Mouse (Mus musculus): ENCODE results near the gene Arhgef33.
A peak's percentile ranks its signal among the peaks of the same experiment; 100 is the strongest.
"Not testable (repeated sequence)": the region's sequence is repeated elsewhere in the genome, so short reads cannot be mapped to it uniquely, and the experiment has no call there.

Gene Arhgef33

GRCm38 (mm10) chr17:80307251-80307650, at the start of gene Arhgef33:
Arhgef33 (plus strand) TSS chr17:80307407.
- DNase-seq (ENCODE audit: low read depth in 2 of 2, low spot score in 2 of 2) = no peak

DNA sequence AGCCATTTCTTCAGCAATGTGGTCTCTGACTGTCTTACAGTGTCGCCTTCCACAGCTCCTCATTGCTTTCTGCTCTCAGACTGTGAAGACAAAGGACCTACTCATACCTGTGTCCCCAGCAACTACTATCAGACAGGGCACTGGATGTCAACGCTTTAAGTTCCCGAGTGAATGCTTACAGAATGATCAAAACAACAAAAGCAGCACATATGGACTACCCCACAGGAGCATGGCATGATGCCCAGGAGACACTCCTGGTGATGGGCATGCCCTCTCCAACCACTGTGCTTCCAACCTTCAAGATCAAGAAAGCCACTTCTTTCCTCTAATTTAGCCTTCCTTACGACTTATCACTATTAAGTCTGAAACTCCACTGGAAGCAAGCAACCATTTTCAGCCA, 40.1 kb upstream of the Arhgef33 start:
- DNase-seq (ENCODE audit: low read depth in 2 of 2, low spot score in 2 of 2) = no peak

- DNase-seq (ENCODE audit: low read depth in 2 of 2, low spot score in 2 of 2) = no peak
Measured at GRCm38 (mm10) chr17:80268151-80268550, 39.1 kb upstream of the Arhgef33 start.

- DNase-seq (ENCODE audit: low read depth in 2 of 2, low spot score in 2 of 2) = not testable (repeated sequence)
Measured at GRCm38 (mm10) chr17:80270622-80271021, 36.6 kb upstream of the Arhgef33 start.

- DNase-seq (ENCODE audit: low read depth in 2 of 2, low spot score in 2 of 2) = no peak
Measured at GRCm38 (mm10) chr17:80278255-80278654, 29.0 kb upstream of the Arhgef33 start.

- no peak for DNase-seq (ENCODE audit: low read depth in 2 of 2, low spot score in 2 of 2)
Measured at GRCm38 (mm10) chr17:80279340-80280070, 27.7 kb upstream of the Arhgef33 start.

DNA sequence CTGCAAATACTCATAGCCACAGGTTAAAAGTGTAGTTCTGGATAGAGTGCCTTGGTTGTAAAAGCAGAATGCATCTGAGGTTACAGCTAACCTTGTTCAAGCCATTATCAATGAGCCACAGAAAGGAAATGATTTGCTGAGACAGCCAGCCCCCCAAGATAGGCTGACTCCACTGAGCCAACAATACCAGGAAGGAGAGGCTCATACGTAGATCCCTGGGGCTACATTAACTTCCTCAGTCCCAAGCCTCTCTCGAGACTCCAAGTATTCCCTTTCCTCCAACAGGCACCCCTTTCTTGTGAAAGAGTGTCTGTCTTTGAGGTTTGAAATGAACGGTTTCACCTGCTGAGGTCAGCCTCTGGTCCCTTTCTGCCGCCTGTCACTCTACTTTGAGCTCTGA, 22.8 kb upstream of the Arhgef33 start:
- no peak for DNase-seq (ENCODE audit: low read depth in 2 of 2, low spot score in 2 of 2)

DNA sequence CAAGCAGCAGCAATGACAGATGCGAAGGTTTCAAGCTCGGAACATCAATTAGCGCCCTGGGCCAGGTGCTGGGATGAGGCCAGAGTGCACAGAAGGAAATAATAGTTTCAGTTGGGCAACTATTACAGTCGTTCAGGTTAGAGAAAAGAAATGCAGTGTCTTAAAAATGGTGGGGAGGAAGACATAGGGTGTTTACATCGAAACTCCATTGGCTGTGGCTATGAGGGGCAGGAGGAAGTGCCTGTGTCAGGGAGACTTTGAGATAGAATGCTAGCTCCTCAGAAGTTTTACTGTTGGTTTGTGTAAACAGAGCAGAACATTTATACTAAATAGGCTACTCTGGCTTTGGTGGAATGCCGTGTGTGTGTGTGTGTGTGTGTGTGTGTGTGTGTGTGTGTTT, 19.2 kb upstream of the Arhgef33 start:
- DNase-seq (ENCODE audit: low read depth in 2 of 2, low spot score in 2 of 2) = no peak

GRCm38 (mm10) chr17:80289280-80290073, 17.7 kb upstream of the Arhgef33 start:
- DNase-seq (ENCODE audit: low read depth in 2 of 2, low spot score in 2 of 2) = no peak

DNA sequence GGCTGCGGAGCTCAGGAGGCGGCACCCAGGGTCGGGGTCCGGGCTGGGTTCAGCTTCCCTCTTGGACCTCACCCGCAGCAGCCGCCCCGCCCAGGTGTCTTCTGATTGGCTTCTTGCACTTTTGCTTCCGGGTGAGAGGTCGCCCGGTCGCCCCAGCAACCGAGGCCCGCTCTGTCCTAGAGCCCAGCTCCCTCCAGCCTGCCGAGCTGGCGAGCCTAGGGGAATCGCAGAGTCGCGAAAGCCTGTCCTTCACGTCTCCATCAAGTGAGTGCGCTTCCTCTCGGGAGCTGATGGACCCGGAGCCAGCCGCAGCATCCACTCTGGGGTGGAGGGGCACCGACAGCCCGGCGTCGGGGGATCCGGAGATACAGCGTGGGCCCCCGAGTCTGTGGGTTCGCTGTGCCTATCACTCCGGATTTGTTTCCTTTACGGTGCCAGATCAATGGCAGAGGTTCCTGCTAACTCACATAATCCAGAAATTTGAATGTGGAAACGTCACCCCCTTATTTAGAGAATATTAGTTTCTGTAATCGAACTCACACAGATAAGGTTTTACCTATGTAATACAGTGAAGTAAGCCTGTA, 17.0 kb upstream of the Arhgef33 start, which contains the start of the genes Morn2 and Dhx57:
Gene Morn2, plus strand, starts transcription at position 130 of the 584 bp plus-strand sequence.
Gene Dhx57, minus strand, starts transcription at position 403 of the 584 bp plus-strand sequence.
- peak; percentile 91 to 92 for DNase-seq (ENCODE audit: low read depth in 2 of 2, low spot score in 2 of 2)

- DNase-seq (ENCODE audit: low read depth in 2 of 2, low spot score in 2 of 2) = peak in 1 of 2 experiments; percentile 53
Measured at GRCm38 (mm10) chr17:80291148-80291547, 16.1 kb upstream of the Arhgef33 start.

DNA sequence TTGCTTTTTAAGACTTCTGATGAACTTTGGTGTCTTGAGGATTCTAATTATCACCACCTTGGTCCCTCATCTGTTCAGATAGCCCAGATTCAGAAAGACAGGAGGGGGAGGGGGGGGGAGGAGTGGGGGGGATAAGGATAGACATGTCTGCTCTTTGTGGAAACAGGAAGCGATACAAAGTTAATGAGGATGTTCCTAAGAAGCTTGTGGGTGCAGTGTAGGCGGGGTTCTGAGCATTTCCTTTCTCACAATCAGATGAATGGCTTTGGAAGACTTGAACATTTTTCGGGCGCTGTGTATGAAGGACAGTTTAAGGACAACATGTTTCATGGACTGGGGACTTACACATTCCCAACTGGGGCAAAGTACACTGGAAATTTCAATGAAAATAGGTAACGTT, 11.9 kb upstream of the Arhgef33 start:
- no peak for DNase-seq (ENCODE audit: low read depth in 2 of 2, low spot score in 2 of 2)

GRCm38 (mm10) chr17:80298844-80299243, 8.4 kb upstream of the Arhgef33 start:
- no peak for DNase-seq (ENCODE audit: low read depth in 2 of 2, low spot score in 2 of 2)

DNA sequence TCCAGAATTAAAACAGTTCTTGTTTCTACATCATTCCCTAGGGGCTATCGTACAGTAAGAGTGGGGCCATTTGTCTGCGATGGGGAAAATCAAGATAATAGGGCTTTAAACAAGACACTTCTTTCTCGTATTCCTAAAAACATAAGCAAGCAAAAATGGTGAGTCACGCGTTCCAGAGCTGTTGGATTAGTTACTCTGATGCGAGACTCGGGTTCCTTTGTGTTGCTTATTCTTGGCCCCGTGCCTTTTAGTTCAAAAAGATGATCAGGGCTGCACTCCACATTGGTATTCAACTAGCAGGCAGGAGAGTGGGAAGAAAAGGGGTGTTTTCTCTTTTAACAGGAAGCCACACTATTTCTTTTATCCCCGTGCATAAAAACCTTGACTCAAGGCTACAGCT, 4.6 kb downstream of the Arhgef33 start:
- no peak for DNase-seq (ENCODE audit: low read depth in 2 of 2, low spot score in 2 of 2)

DNA sequence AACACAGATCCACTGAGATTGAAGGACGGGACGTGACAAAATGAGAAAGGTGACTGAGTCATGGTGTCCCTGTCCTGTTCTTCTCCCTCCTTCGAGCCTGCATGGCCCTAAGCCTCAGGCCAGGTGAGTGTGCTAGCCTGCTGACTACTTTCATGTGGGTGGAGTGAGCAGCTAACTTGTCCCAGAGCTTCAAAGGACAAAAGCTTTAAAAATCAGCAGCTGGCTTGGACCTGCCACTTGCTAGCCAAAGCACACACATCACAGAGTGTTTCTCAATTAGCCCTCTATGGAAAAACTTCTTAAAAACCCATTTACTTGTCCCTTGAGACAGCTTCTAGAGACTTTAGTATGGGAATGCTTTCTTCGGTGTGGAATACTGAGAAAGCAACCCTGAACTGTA, 5.2 kb downstream of the Arhgef33 start:
- DNase-seq (ENCODE audit: low read depth in 2 of 2, low spot score in 2 of 2) = no peak

DNA sequence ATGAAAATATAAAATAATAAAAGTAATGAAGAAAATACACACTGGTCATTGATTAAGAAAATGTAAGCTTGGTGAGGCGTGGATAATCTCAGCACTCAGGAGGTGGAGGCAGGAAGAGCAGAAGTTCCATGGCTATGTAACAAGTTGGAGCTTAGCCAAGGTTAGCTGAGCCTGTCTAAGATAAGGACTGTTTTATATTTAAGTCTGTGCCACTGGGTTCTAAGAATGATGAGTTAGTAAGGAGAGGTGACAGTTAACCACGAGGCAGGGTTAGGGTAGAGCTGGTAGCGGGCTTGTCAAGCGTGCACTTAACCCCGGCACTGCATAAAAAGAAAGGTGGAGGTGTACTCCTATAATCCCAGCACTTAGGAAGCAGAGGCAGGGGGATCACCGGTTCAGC, 15.0 kb downstream of the Arhgef33 start:
- DNase-seq (ENCODE audit: low read depth in 2 of 2, low spot score in 2 of 2) = no peak

DNA sequence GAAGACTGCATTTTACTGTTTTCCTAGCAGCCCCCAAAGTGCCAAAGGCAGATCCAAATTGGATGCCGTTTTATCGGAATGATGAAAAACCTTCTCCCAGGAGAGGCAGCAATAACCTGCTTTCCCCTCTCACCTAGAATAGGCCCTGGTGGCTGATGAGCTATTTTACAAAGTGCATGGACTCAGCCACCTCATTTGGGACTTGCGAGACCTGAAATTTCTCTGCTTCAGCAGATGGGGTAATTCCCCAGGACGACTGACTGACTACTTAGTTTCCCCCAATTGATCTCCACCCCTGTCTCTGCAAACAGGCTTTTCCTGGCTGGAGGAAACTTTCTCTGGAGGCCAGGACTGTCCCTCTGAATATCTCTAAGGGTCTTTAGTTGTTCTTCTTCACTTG, 15.8 kb downstream of the Arhgef33 start:
- DNase-seq (ENCODE audit: low read depth in 2 of 2, low spot score in 2 of 2) = no peak

GRCm38 (mm10) chr17:80323658-80324057, 16.5 kb downstream of the Arhgef33 start:
- peak; percentile 57 to 64 for DNase-seq (ENCODE audit: low read depth in 2 of 2, low spot score in 2 of 2)

DNA sequence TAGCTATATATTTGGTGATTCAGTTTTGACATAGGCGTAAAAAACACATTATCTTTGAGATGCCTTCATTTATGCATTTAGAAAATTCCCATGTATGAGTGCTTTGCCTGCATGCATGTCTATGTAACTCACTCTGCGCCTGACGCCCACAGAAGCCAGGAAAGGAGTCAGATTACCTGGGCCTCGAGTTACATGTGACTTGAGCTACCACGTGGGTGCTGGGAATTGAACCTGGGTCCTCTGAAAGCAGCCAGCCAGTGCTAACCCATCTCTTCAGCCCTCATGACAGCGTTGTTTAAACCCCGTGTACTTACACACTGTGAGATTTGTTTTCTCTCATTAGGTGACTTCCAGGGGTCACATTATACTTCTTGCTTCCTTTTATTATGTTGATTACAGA, 17.3 kb downstream of the Arhgef33 start:
- DNase-seq (ENCODE audit: low read depth in 2 of 2, low spot score in 2 of 2) = no peak

- DNase-seq (ENCODE audit: low read depth in 2 of 2, low spot score in 2 of 2) = no peak
Measured at GRCm38 (mm10) chr17:80325456-80325855, 18.2 kb downstream of the Arhgef33 start.

DNA sequence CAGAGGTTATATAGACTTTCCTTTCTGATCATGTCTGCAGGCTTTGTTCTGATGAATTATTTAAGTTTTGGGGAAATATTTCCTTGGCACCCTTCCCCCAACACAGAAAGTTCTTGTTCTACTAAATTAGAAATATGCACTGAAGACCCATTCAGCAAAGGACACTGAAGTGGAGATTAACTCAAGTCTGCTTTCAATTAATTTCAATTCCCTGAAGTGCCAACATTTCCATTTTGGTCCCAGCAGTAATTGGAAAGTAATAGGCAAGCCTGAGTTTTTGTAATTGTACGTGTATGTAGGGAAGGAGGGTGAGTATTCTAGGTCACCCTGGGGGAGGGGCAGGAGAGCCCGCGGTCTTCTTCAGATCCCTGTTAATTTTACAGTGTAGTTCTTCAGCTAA, 19.2 kb downstream of the Arhgef33 start:
- no peak for DNase-seq (ENCODE audit: low read depth in 2 of 2, low spot score in 2 of 2)

DNA sequence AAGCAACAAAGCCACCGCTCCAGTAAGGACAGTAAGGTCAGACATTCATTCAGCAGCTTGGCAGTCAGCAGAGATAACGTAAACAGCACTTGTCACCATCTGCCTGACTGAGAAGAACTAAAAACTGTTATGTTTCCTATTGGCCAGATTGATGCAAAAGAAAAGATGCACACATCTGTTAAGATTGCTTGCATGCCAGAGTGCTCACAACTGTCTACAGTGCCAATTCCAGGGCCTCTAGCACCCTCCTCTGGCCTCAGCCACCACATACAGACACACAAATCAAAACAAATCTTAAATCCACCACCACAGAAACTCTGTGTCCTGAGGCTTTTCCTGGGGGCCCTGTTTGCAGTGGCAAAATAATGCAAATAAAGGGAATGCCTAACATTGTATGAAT, 25.2 kb downstream of the Arhgef33 start:
- peak; percentile 15 to 41 for DNase-seq (ENCODE audit: low read depth in 2 of 2, low spot score in 2 of 2)
